Mouse (Mus musculus) stomach, embryonic 14.5 days (tissue): ENCODE results near the gene Mta2. TPM values are rescaled to one million over a fixed set of nuclear protein-coding genes. Genes with fewer than 3 reads are reported as not detected.

Experiments used
- ATAC-seq: fragments of 200-750 bp; cut with Nextera tagmentation; 2 replicates; pipeline ENCODE4 v1.8.0; 2017; ENCODE audit warnings: low read depth, moderate TSS enrichment; ENCODE audit not compliant: insufficient number of reproducible peaks, insufficient read depth, low FRiP score
- H3K27ac ChIP-seq: fragments of 300-500 bp; sonication (generic); 2 replicates; pipeline ENCODE4 v1.5.1; 2014; ENCODE audit warnings: mild to moderate bottlenecking, low read length, moderate library complexity, mixed read lengths
- H3K27me3 ChIP-seq: fragments of 300-500 bp; sonication (generic); 2 replicates; pipeline ENCODE4 v1.6.1; 2014; ENCODE audit warnings: low read length, control low read depth, mixed read lengths; ENCODE audit not compliant: control insufficient read depth, insufficient read depth
- H3K36me3 ChIP-seq: fragments of 300-500 bp; sonication (generic); 2 replicates; pipeline ENCODE4 v1.6.1; 2014; ENCODE audit warnings: mild to moderate bottlenecking, control low read depth, low read length, moderate library complexity, mixed read lengths; ENCODE audit not compliant: control insufficient read depth, insufficient read depth
- H3K4me1 ChIP-seq: fragments of 300-500 bp; sonication (generic); 2 replicates; pipeline ENCODE4 v1.6.1; 2014; ENCODE audit warnings: low read length, control low read depth, mixed read lengths; ENCODE audit not compliant: control insufficient read depth, insufficient read depth
- H3K4me2 ChIP-seq: fragments of 300-500 bp; sonication (generic); replicated peaks from 2 replicates; pipeline ENCODE4 v1.6.1; 2014; ENCODE audit warnings: low read depth, low read length, control low read depth
- H3K4me3 ChIP-seq: fragments of 300-500 bp; sonication (generic); 2 replicates; pipeline ENCODE4 v1.5.1; 2014; ENCODE audit warnings: low read depth, low read length, control low read depth
- H3K9ac ChIP-seq: fragments of 300-500 bp; sonication (generic); replicated peaks from 2 replicates; pipeline ENCODE4 v1.6.1; 2014; ENCODE audit warnings: low read depth, mild to moderate bottlenecking, control low read depth, low read length, moderate library complexity, mixed read lengths
- H3K9me3 ChIP-seq: fragments of 300-500 bp; sonication (generic); 2 replicates; pipeline ENCODE4 v1.6.1; 2016; ENCODE audit warnings: low read depth, low read length, control low read depth; ENCODE audit not compliant: control insufficient read depth
- WGBS: fragments of 180-500 bp; shearing (Covaris S2); extraction: QIAGEN DNeasy Blood & Tissue Kit; methylation state at CpG from one replicate; pipeline ENCODE4 v1.1.7; 2014; 5-methylcytosine and 5-hydroxymethylcytosine counted together
- polyA plus RNA-seq: library from polyadenylated mRNA; unstranded; fragments of >200 nt; fragmentation: Nextera tagmentation; extraction: Ambion mirVana; gene quantifications from 2 replicates; pipeline ENCODE4 v1.2.1, GENCODE M21; 2014

Gene Mta2
- polyA plus RNA-seq, 1 experiment from 2014 or later: 41.5 TPM

- no peak for ATAC-seq
- H3K4me3 ChIP-seq: peak overlapping the region; percentile 99
- 0 out of 2 replicates have a peak overlapping the region, but pooled peaks have one; percentile 87 for H3K27ac ChIP-seq
- peak overlapping the region; percentile 95 for H3K9ac ChIP-seq
- no peaks in the 10 kb centered on the region for H3K27me3 ChIP-seq
- 41% methylated on average over 3 of the region's 3 CpGs for WGBS
- peaks cover 33% of the 10 kb centered on the region for H3K36me3 ChIP-seq
- H3K9me3 ChIP-seq: no peaks in the 10 kb centered on the region
- H3K4me1 ChIP-seq: peaks cover 15% of the 10 kb centered on the region
- H3K4me2 ChIP-seq: peak overlapping the region; percentile 87
Observed at GRCm38 (mm10) chr19:8899079-8899478, 42.6 kb upstream of the Mta2 start.

GRCm38 (mm10) chr19:8903412-8903811 lies 38.3 kb upstream of the Mta2 start:
- Histone ChIP-seq H3K36me3 (peaks cover 52% of the 10 kb centered on the region), H3K9ac (no peak overlapping the region), H3K4me3 (no peak overlapping the region), H3K4me2 (no peak overlapping the region), H3K9me3 (no peaks in the 10 kb centered on the region), H3K27me3 (no peaks in the 10 kb centered on the region), H3K27ac (no peak overlapping the region), H3K4me1 (peaks cover 9% of the 10 kb centered on the region)
- ATAC-seq: no peak
- WGBS: 92% methylated on average over 5 of the region's 5 CpGs

- Histone ChIP-seq H3K36me3 (peaks cover 93% of the 10 kb centered on the region), H3K4me2 (no peak overlapping the region), H3K27ac (no peak overlapping the region), H3K9ac (no peak overlapping the region), H3K4me1 (no peaks in the 10 kb centered on the region), H3K9me3 (no peaks in the 10 kb centered on the region), H3K4me3 (no peak overlapping the region), H3K27me3 (no peaks in the 10 kb centered on the region)
- WGBS: 89% methylated on average over 6 of the region's 6 CpGs
- no peak for ATAC-seq
Observed at GRCm38 (mm10) chr19:8908531-8908930, 33.1 kb upstream of the Mta2 start.

GRCm38 (mm10) chr19:8911810-8912209 lies 29.9 kb upstream of the Mta2 start:
- Histone ChIP-seq H3K4me3 (no peak overlapping the region), H3K9ac (no peak overlapping the region), H3K27me3 (no peaks in the 10 kb centered on the region), H3K36me3 (peaks cover 99% of the 10 kb centered on the region), H3K27ac (no peak overlapping the region), H3K9me3 (no peaks in the 10 kb centered on the region), H3K4me1 (no peaks in the 10 kb centered on the region), H3K4me2 (no peak overlapping the region)
- ATAC-seq: no peak
- 88% methylated on average over 5 of the region's 5 CpGs for WGBS

GRCm38 (mm10) chr19:8914212-8914611 lies 27.5 kb upstream of the Mta2 start:
- Histone ChIP-seq H3K4me2 (no peak overlapping the region), H3K9ac (no peak overlapping the region), H3K4me1 (no peaks in the 10 kb centered on the region), H3K27me3 (no peaks in the 10 kb centered on the region), H3K27ac (no peak overlapping the region), H3K9me3 (no peaks in the 10 kb centered on the region), H3K4me3 (no peak overlapping the region), H3K36me3 (peaks cover 78% of the 10 kb centered on the region)
- ATAC-seq: no peak
- 93% methylated on average over 3 of the region's 3 CpGs for WGBS

- no peak overlapping the region for H3K27ac ChIP-seq
- no peak for ATAC-seq
- peaks cover 9% of the 10 kb centered on the region; the same call in 1 of the 2 replicates for H3K4me1 ChIP-seq
- H3K9ac ChIP-seq: no peak overlapping the region
- 89% methylated on average over 3 of the region's 3 CpGs for WGBS
- H3K4me3 ChIP-seq: no peak overlapping the region
- peaks cover 30% of the 10 kb centered on the region for H3K36me3 ChIP-seq
- H3K4me2 ChIP-seq: no peak overlapping the region
- no peaks in the 10 kb centered on the region for H3K27me3 ChIP-seq
- H3K9me3 ChIP-seq: no peaks in the 10 kb centered on the region
Observed at GRCm38 (mm10) chr19:8919000-8919399, 22.7 kb upstream of the Mta2 start.

DNA sequence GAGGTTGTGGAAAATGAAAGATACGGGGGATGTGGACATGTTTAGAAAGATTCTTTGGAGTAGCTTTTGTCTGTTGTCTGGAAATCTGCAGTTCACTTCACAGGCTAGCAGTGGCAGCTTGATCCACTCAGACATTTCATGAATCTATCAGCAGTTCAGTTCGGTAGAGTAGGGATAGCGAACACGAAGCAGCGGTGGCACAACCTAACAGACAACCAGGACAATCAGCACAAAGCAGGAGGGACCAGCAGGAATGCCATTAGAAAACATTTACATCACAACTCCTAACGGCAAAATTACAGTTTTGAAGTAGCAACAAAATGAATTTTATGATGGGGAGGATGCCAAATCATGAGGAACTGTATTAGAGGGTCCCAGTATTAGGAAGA lies 22.0 kb upstream of the Mta2 start:
- Histone ChIP-seq H3K9ac (peak overlapping the region; percentile 57; the same call in 1 of the 2 replicates), H3K4me3 (peak overlapping the region; percentile 71), H3K4me1 (peaks cover 9% of the 10 kb centered on the region; the same call in 1 of the 2 replicates), H3K36me3 (peaks cover 24% of the 10 kb centered on the region), H3K4me2 (peak overlapping the region; percentile 77), H3K9me3 (no peaks in the 10 kb centered on the region), H3K27ac (peak overlapping the region; percentile 86), H3K27me3 (no peaks in the 10 kb centered on the region)
- 65% methylated on average over 6 of the region's 6 CpGs for WGBS
- no peak for ATAC-seq

DNA sequence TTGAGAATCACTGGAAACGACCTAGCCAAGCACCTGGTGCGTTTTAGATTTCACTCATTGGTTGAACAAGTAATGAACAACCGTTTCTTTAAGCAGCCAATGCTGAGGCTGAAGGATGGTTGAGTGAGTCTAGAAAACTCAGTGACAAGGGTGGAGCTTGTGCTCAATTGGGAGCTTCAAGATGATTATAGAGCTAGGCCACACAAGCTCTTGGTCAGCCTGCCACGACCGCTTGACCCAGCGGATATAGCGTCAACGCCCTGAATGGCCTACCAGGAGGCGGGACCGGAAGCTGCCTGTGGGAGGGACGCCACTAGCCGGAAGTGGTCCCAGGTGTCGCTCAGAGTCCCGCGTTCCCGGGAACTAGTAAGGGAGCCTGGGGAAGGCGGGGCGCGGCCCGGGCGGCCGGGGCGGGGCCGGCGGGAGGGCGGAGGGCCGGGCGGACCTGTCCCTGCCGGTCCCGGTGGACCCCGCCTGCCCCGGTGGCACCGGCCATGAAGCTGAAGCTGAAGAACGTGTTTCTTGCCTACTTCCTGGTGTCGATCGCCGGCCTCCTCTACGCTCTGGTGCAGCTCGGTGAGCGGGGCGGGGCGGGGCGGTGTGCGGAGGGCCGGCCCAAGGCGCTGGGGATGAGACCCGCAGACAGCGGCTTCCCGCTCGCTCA lies 21.5 kb upstream of the Mta2 start, which contains the start of gene B3gat3:
Gene B3gat3 (plus strand): TSS at position 302 of the 664 bp plus-strand sequence.
- 3% methylated on average over 37 of the region's 50 CpGs for WGBS
- H3K36me3 ChIP-seq: peaks cover 19% of the 10 kb centered on the region
- peaks cover 9% of the 10 kb centered on the region; the same call in 1 of the 2 replicates for H3K4me1 ChIP-seq
- ATAC-seq: peak; percentile 97
- H3K27ac ChIP-seq: peak within 1 kb of the TSS; percentile 86
- peak within 1 kb of the TSS; percentile 57 for H3K9ac ChIP-seq
- peak within 1 kb of the TSS; percentile 71 for H3K4me3 ChIP-seq
- H3K4me2 ChIP-seq: peak within 1 kb of the TSS; percentile 77
- no peaks in the 10 kb centered on the region for H3K27me3 ChIP-seq
- H3K9me3 ChIP-seq: no peaks in the 10 kb centered on the region
